Mouse (Mus musculus): ENCODE data around the gene Itga3.

GRCm38 (mm10) chr11:95070140-95071107 lies 6.2 kb downstream of the Itga3 start:
- TF ChIP-seq GATA1 (IDR thresholded peaks at IDR 0.05; ENCODE audit: borderline replicate concordance, low read length): no peak
- no peak for TF ChIP-seq FLI1 (IDR thresholded peaks at IDR 0.05; ENCODE audit: low read length)
